ENCODE assay signal across 30 mouse cellular contexts in the genomic region with DNA sequence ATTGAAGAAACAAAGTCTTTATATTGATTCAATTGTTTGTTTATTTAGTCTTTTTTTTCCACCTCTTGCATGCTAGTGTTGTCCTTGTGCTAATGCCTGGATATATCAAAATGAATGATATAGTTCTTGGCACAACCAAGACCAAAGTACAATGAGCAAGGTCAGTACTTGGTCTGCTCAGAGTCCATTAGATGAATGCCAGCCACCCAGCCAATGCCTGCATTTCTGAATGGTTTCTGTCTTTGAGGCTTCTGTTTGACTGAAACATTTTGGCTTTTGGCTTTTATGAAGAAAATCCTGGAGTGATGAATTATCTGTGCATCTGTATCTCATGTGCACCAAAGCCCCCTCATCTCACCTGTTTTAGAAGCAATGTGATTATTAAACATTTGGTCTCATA. TPM values are rescaled to one million over a fixed set of nuclear protein-coding genes. Genes with fewer than 3 reads are reported as not detected.
DNase-seq lines count a peak whose midpoint lies in the region; ATAC-seq and TF ChIP-seq lines count a peak whose summit lies in the region.
"Had no signal": no experiment of that assay in that cellular context is flagged by ENCODE, and none has a peak within 500 bp of the region (broad histone marks: within the 10 kb centered on the region; RNA-seq: fewer than 3 reads in every experiment).

No protein-coding gene starts in this region.

- no peak for TF ChIP-seq EP300 in liver, postnatal 0 days (IDR thresholded peaks at IDR 0.05; ENCODE audit: low read depth)

- H3K27ac ChIP-seq in heart, embryonic 10.5 days = no peak overlapping the region
- no peak overlapping the region for H3K27ac ChIP-seq in liver, adult 2 months (replicated peaks; ENCODE audit: insufficient read depth, low read depth, low read length)
- no peak overlapping the region for H3K27ac ChIP-seq in liver, postnatal 0 days (ENCODE audit: low read depth)
- H3K27ac ChIP-seq: embryonic facial prominence, embryonic 12.5 days; heart, adult 2 months; heart, embryonic 15.5 days; hindbrain, embryonic 15.5 days; intestine, embryonic 15.5 days; limb, embryonic 12.5 days; liver, embryonic 12.5 days had no signal

- H3K79me2 ChIP-seq in liver, adult 2 months (ENCODE audit: control insufficient read depth, insufficient read depth, low read length) = no peaks in the 10 kb centered on the region

- H3K4me1 ChIP-seq in heart, embryonic 10.5 days = no peaks in the 10 kb centered on the region
- H3K4me1 ChIP-seq in liver, adult 2 months (ENCODE audit: control insufficient read depth, insufficient read depth, low read length) = no peaks in the 10 kb centered on the region
- no peaks in the 10 kb centered on the region for H3K4me1 ChIP-seq in liver, postnatal 0 days (ENCODE audit: insufficient read depth)
- H3K4me1 ChIP-seq: embryonic facial prominence, embryonic 12.5 days; heart, embryonic 15.5 days; hindbrain, embryonic 15.5 days; intestine, embryonic 15.5 days; limb, embryonic 12.5 days; liver, embryonic 12.5 days had no signal

- no peak for TF ChIP-seq CTCF in liver, adult 2 months (IDR thresholded peaks at IDR 0.05; ENCODE audit: low read depth, low read length)
- TF ChIP-seq CTCF in liver, postnatal 0 days (IDR thresholded peaks at IDR 0.05; ENCODE audit: low read depth) = no peak

- no peaks in the 10 kb centered on the region for H3K9me3 ChIP-seq in heart, embryonic 10.5 days
- no peaks in the 10 kb centered on the region for H3K9me3 ChIP-seq in liver, postnatal 0 days (ENCODE audit: low read length)
- H3K9me3 ChIP-seq: embryonic facial prominence, embryonic 12.5 days; heart, embryonic 15.5 days; hindbrain, embryonic 15.5 days; intestine, embryonic 15.5 days; limb, embryonic 12.5 days; liver, embryonic 12.5 days had no signal

- no peaks in the 10 kb centered on the region for H3K27me3 ChIP-seq in heart, embryonic 10.5 days (ENCODE audit: insufficient read depth, poor library complexity, severe bottlenecking)
- no peaks in the 10 kb centered on the region for H3K27me3 ChIP-seq in liver, adult 2 months (ENCODE audit: control insufficient read depth, insufficient read depth, low read length)
- H3K27me3 ChIP-seq in liver, postnatal 0 days (ENCODE audit: insufficient read depth, low read length) = no peaks in the 10 kb centered on the region
- H3K27me3 ChIP-seq: embryonic facial prominence, embryonic 12.5 days; heart, embryonic 15.5 days; hindbrain, embryonic 15.5 days; intestine, embryonic 15.5 days; limb, embryonic 12.5 days; liver, embryonic 12.5 days; Patski had no signal

- no peak overlapping the region for H3K4me2 ChIP-seq in liver, postnatal 0 days (ENCODE audit: low read depth, low read length)
- H3K4me2 ChIP-seq: embryonic facial prominence, embryonic 12.5 days; heart, embryonic 15.5 days; hindbrain, embryonic 15.5 days; intestine, embryonic 15.5 days; limb, embryonic 12.5 days; liver, embryonic 12.5 days; midbrain, embryonic 11.5 days had no signal

- peaks cover 29% of the 10 kb centered on the region for H3K36me3 ChIP-seq in heart, embryonic 10.5 days
- H3K36me3 ChIP-seq in liver, adult 2 months (ENCODE audit: control insufficient read depth, insufficient read depth, low read length) = peaks cover 64% of the 10 kb centered on the region
- H3K36me3 ChIP-seq in liver, postnatal 0 days (replicated peaks; ENCODE audit: insufficient read depth, low read length) = peaks cover 56% of the 10 kb centered on the region

- DNase-seq in heart, postnatal 10 days = peak; percentile 4 to 15
- no peak for DNase-seq in heart, embryonic 10.5 days (ENCODE audit: low spot score)
- DNase-seq in liver, adult 2 months (ENCODE audit: extremely low read depth, low read depth, low spot score) = peak; percentile 17
- no peak for DNase-seq in liver, postnatal 0 days
- peak; percentile 21 for DNase-seq in adrenal gland, adult 8-10 months
- DNase-seq in kidney, postnatal 10 days = peak; percentile 23
- DNase-seq in left cerebral cortex, adult 8-10 months (ENCODE audit: low spot score in 2 of 2) = no peak
- DNase-seq in right cerebral cortex, adult 2 months (ENCODE audit: low spot score in 2 of 2) = no peak
- DNase-seq: cerebellum, adult 18-20 months; cerebellum, postnatal 25 days; forebrain, postnatal 0 days; gastrocnemius, postnatal 25 days; heart, adult 2 months; lung, adult 2 months; lung, postnatal 14 days; thymus, adult 2 months had no signal

- ATAC-seq in liver, postnatal 0 days = no peak
- ATAC-seq: forebrain, postnatal 0 days; intestine, embryonic 15.5 days; liver, embryonic 12.5 days; Patski had no signal

- H3K4me3 ChIP-seq in heart, embryonic 10.5 days = no peak overlapping the region
- no peak overlapping the region for H3K4me3 ChIP-seq in liver, adult 2 months (ENCODE audit: insufficient read depth, low read depth, low read length)
- H3K4me3 ChIP-seq in liver, postnatal 0 days (ENCODE audit: low read depth, low read length) = no peak overlapping the region
- H3K4me3 ChIP-seq: embryonic facial prominence, embryonic 12.5 days; heart, adult 2 months; heart, embryonic 15.5 days; hindbrain, embryonic 15.5 days; intestine, embryonic 15.5 days; limb, embryonic 12.5 days; liver, embryonic 12.5 days had no signal

- no peak for TF ChIP-seq POLR2A in liver, adult 2 months (IDR thresholded peaks at IDR 0.05; ENCODE audit: extremely low read depth, insufficient read depth, low read length)

- intact Hi-C loops in heart, postnatal 10 days (cut with DNase I) = no loop called here

- no peak overlapping the region for H3K9ac ChIP-seq in liver, adult 2 months (ENCODE audit: low read depth, low read length)
- no peak overlapping the region for H3K9ac ChIP-seq in liver, postnatal 0 days (replicated peaks)
- H3K9ac ChIP-seq: embryonic facial prominence, embryonic 12.5 days; forebrain, postnatal 0 days; heart, embryonic 15.5 days; hindbrain, embryonic 15.5 days; intestine, embryonic 15.5 days; limb, embryonic 12.5 days; liver, embryonic 12.5 days had no signal

RNA-seq across cellular contexts. Expression of a gene that starts 23.5 kb away (rescaled TPM):
- not detected for total RNA-seq in heart, postnatal 10 days (2021)
- 0.44 and 0.64 TPM in 2 replicates for polyA plus RNA-seq in heart, embryonic 10.5 days (2016; fragmentation: Nextera tagmentation; extraction: Ambion mirVana)
- total RNA-seq in liver, adult 2 months (2014; rRNA removed) = not detected in 2 replicates
- not detected in 2 replicates for polyA plus RNA-seq in liver, adult 2 months (2012; rRNA removed)
- 0.04 TPM in 1 of 2 replicates, not detected in the other for polyA plus RNA-seq in liver, postnatal 0 days (2015; fragmentation: Nextera tagmentation; extraction: Ambion mirVana)
- not detected for total RNA-seq in adrenal gland, adult 8-10 months (2022)
- total RNA-seq in left cerebral cortex, adult 8-10 months (2022) = not detected
- total RNA-seq: gastrocnemius, postnatal 25 days; heart, adult 2 months; hematopoietic stem cell, adult 5-6 weeks; layer of hippocampus, adult 18-20 months; layer of hippocampus, postnatal 14 days; megakaryocyte progenitor cell, adult 5-6 weeks had no signal
- polyA plus RNA-seq: forebrain, embryonic 11.5 days; forebrain, postnatal 0 days; heart, adult 2 months; lung, adult 2 months; neural tube, embryonic 14.5 days; Patski; thymus, adult 2 months had no signal

Comparison
In these comparisons a context has a peak if more than half of its experiments do, and no peak if none do; other contexts are left out.
1. DNase-seq: peak in heart, postnatal 10 days (2 of 2), liver, adult 2 months (single experiment), adrenal gland, adult 8-10 months (single experiment) and kidney, postnatal 10 days (single experiment); none in heart, embryonic 10.5 days (single experiment), liver, postnatal 0 days (single experiment), left cerebral cortex, adult 8-10 months (0 of 2) and right cerebral cortex, adult 2 months (0 of 2).